Mouse (Mus musculus): ENCODE results near the gene Eogt.

Eogt gene

DNA sequence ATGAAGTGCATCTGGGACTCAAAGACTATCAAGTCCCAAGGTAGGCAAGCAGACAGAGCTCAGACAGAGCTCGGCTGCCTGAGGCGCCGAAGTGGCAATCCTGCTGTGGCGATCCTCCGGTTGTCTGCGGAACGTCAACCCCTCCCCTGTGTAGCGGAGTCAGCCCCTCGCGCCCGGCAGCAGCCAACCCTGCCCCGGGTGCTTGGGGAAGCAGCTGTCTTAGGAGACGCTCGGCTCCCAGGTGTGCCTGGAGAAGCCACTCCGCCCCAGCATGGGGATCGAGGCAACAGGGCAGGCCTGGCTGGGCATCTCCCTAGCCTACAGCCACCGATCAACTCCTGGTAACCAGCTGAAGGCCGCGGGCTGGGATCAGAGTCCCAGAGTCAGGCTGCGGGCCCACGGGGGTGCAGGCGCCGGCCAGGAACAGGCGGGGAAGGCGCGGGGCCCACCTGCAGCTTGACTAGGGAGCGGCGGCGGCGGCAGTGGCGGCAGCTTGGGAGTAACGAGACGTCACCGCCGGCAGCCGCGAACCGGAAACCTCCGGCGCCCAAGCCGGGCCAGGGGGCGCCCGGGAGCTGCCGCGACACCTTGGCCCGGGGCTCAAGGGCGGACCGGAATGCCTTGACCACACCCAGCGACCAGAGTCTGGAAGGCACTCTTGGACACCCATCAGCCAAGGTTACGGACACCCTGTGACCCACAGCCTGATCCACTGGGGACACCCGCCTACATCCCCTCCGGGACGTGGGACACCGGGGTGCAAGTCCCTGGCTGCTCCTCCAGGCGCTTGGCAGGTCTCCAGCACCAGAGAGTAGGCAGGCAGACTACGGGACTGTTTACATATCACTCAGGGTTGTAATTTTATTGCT lies at the start of gene Eogt:
Gene Eogt (minus strand): TSS at position 800 of the 869 bp plus-strand sequence.
- Histone ChIP-seq H3K4me1 (replicated peaks; ENCODE audit: low read depth, low read length) (peaks cover 39% of the 10 kb centered on the region), H3K4me3 (replicated peaks; ENCODE audit: low read length) (peak within 1 kb of the TSS; percentile 89), H3K9me3 (ENCODE audit: low read length) (no peaks in the 10 kb centered on the region), H3K27me3 (ENCODE audit: insufficient read depth, low read length) (peaks cover 7% of the 10 kb centered on the region; the same call in 1 of the 2 replicates), H3K36me3 (ENCODE audit: insufficient read depth, low read length) (peaks cover 7% of the 10 kb centered on the region)
- no peak for TF ChIP-seq POU5F1 (IDR thresholded peaks at IDR 0.05; ENCODE audit: borderline replicate concordance, low read length)
- TF ChIP-seq CTCF (conservative IDR thresholded peaks at IDR 0.05; ENCODE audit: low read length) = no peak
- no peak for TF ChIP-seq NANOG (IDR thresholded peaks at IDR 0.05; ENCODE audit: borderline replicate concordance, low read length)

GRCm38 (mm10) chr6:97179367-97179828 lies 30.4 kb upstream of the Eogt start:
- Histone ChIP-seq H3K9me3 (ENCODE audit: low read length) (no peaks in the 10 kb centered on the region), H3K27me3 (ENCODE audit: insufficient read depth, low read length) (no peaks in the 10 kb centered on the region), H3K36me3 (ENCODE audit: insufficient read depth, low read length) (peaks cover 48% of the 10 kb centered on the region), H3K4me3 (replicated peaks; ENCODE audit: low read length) (peak overlapping the region; percentile 96), H3K4me1 (replicated peaks; ENCODE audit: low read depth, low read length) (peaks cover 31% of the 10 kb centered on the region)
- TF ChIP-seq NANOG (IDR thresholded peaks at IDR 0.05; ENCODE audit: borderline replicate concordance, low read length) (no peak; the same call in 1 of the 2 replicates), POU5F1 (IDR thresholded peaks at IDR 0.05; ENCODE audit: borderline replicate concordance, low read length) (no peak), CTCF (conservative IDR thresholded peaks at IDR 0.05; ENCODE audit: low read length) (no peak)

- H3K4me3 ChIP-seq (replicated peaks; ENCODE audit: low read length) = peak within 1 kb of the TSS; percentile 96
- no peaks in the 10 kb centered on the region for H3K27me3 ChIP-seq (ENCODE audit: insufficient read depth, low read length)
- no peaks in the 10 kb centered on the region for H3K9me3 ChIP-seq (ENCODE audit: low read length)
- H3K4me1 ChIP-seq (replicated peaks; ENCODE audit: low read depth, low read length) = peaks cover 31% of the 10 kb centered on the region
- peaks cover 44% of the 10 kb centered on the region for H3K36me3 ChIP-seq (ENCODE audit: insufficient read depth, low read length)
- TF ChIP-seq CTCF (conservative IDR thresholded peaks at IDR 0.05; ENCODE audit: low read length) = no peak
- no peak for TF ChIP-seq POU5F1 (IDR thresholded peaks at IDR 0.05; ENCODE audit: borderline replicate concordance, low read length)
- no peak for TF ChIP-seq NANOG (IDR thresholded peaks at IDR 0.05; ENCODE audit: borderline replicate concordance, low read length)
Observed at GRCm38 (mm10) chr6:97178491-97179366, 29.7 kb upstream of the Eogt start, which contains the start of gene Tmf1. Gene Tmf1 (minus strand): TSS chr6:97179122.

DNA sequence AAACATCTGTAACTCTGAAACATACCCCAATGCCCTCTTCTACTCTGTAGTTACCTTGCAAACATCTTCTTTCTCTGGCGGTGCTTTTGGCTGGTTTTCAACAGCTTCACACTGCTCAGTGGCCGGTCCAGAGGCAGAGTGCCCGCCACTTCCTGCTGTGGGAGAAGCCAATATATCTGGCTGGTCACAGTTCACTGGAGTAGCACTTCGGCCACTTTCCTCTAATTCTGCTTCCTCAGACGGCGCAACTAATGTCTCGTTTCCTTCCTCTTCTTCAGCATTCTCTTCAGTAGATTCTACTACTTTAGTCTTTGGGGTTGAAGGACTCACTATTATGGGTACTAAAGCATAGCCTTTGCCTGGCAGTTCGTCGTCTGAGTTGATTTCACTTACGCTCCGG lies 26.7 kb upstream of the Eogt start:
- H3K4me1 ChIP-seq (replicated peaks; ENCODE audit: low read depth, low read length) = peaks cover 31% of the 10 kb centered on the region
- TF ChIP-seq CTCF (conservative IDR thresholded peaks at IDR 0.05; ENCODE audit: low read length) (no peak), NANOG (IDR thresholded peaks at IDR 0.05; ENCODE audit: borderline replicate concordance, low read length) (no peak), POU5F1 (IDR thresholded peaks at IDR 0.05; ENCODE audit: borderline replicate concordance, low read length) (no peak)
- H3K36me3 ChIP-seq (ENCODE audit: insufficient read depth, low read length) = peaks cover 46% of the 10 kb centered on the region
- H3K27me3 ChIP-seq (ENCODE audit: insufficient read depth, low read length) = no peaks in the 10 kb centered on the region
- no peaks in the 10 kb centered on the region for H3K9me3 ChIP-seq (ENCODE audit: low read length)
- no peak overlapping the region for H3K4me3 ChIP-seq (replicated peaks; ENCODE audit: low read length)

DNA sequence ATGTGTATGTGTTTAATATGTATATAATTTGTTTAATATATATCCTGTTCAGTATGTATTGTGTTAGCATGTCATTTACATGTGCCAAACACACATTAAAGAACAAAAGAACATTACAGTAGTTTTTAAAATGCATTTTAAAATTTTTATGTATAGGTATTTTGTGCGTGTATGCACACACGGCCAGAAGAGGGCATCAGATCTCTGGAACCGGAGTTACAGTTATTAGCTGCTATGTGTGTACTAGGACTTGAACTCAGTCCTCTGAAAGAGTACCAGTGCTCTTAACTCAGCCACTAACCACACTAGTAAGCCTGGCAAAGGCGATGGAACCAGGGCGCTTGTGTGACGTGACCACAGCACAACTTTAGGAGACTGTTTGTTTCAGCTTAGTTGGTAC lies 1.2 kb upstream of the Eogt start:
- H3K4me3 ChIP-seq (replicated peaks; ENCODE audit: low read length) = no peak overlapping the region
- TF ChIP-seq POU5F1 (IDR thresholded peaks at IDR 0.05; ENCODE audit: borderline replicate concordance, low read length) = no peak
- no peak; the same call in 1 of the 2 replicates for TF ChIP-seq CTCF (conservative IDR thresholded peaks at IDR 0.05; ENCODE audit: low read length)
- TF ChIP-seq NANOG (IDR thresholded peaks at IDR 0.05; ENCODE audit: borderline replicate concordance, low read length) = no peak
- peaks cover 33% of the 10 kb centered on the region for H3K4me1 ChIP-seq (replicated peaks; ENCODE audit: low read depth, low read length)
- no peaks in the 10 kb centered on the region for H3K9me3 ChIP-seq (ENCODE audit: low read length)
- H3K36me3 ChIP-seq (ENCODE audit: insufficient read depth, low read length) = peaks cover 5% of the 10 kb centered on the region; the same call in 1 of the 2 replicates
- peaks cover 7% of the 10 kb centered on the region; the same call in 1 of the 2 replicates for H3K27me3 ChIP-seq (ENCODE audit: insufficient read depth, low read length)

DNA sequence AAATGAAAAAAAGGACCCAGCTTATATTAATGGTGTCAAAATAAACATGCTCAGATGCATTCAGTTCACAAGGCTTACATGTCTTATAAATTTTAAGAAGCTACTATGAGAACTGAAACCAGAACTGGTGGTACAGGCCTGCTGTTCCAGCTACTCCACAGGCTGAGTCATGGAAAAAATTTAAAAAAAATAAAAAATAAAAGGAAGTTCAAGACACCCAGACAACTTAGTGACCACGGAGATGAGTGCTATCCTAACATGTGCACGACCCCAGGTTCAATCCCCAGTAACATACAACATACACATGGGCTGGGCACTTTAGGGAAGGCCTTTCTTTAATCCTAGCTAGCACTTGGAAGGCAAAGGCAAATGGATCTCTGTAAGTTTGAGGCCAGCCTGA lies 739 bp upstream of the Eogt start:
- H3K36me3 ChIP-seq (ENCODE audit: insufficient read depth, low read length) = peaks cover 5% of the 10 kb centered on the region; the same call in 1 of the 2 replicates
- no peaks in the 10 kb centered on the region for H3K9me3 ChIP-seq (ENCODE audit: low read length)
- H3K27me3 ChIP-seq (ENCODE audit: insufficient read depth, low read length) = peaks cover 7% of the 10 kb centered on the region; the same call in 1 of the 2 replicates
- H3K4me1 ChIP-seq (replicated peaks; ENCODE audit: low read depth, low read length) = peaks cover 34% of the 10 kb centered on the region
- H3K4me3 ChIP-seq (replicated peaks; ENCODE audit: low read length) = no peak overlapping the region
- TF ChIP-seq CTCF (conservative IDR thresholded peaks at IDR 0.05; ENCODE audit: low read length) (no peak), NANOG (IDR thresholded peaks at IDR 0.05; ENCODE audit: borderline replicate concordance, low read length) (no peak), POU5F1 (IDR thresholded peaks at IDR 0.05; ENCODE audit: borderline replicate concordance, low read length) (no peak)

DNA sequence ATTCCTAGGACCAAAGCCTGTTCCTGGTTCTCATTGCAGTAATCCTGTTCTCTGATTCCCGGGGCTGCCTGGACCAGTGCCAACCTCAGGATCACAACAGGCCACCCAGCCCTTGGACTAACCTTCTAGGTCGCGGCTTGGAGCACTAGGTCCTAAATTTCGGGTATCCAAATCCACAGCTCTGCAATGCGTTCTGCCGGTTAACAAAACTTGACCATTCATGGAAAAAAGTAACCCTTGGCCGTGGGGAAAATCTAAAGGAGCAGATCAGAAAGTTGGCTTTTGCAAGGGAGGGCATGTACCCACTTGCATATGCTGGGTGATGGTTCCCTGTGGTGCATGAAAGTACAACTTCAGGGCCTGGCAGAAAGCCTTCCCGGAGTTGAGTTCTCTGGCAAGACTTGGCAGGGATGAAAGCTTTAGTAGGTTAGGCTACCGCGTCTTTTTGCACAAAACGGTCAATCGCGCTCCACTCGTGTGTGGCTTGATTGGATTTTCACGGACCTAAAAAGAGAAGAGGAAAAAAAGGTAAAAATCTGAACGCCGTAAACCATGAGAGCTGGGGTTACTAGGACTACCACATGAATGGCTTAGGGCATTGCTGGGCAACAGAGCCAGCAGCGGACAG lies 1.1 kb downstream of the Eogt start:
- Histone ChIP-seq H3K4me1 (replicated peaks; ENCODE audit: low read depth, low read length) (peaks cover 41% of the 10 kb centered on the region), H3K4me3 (replicated peaks; ENCODE audit: low read length) (peak overlapping the region; percentile 89), H3K36me3 (ENCODE audit: insufficient read depth, low read length) (peaks cover 4% of the 10 kb centered on the region; the same call in 1 of the 2 replicates), H3K27me3 (ENCODE audit: insufficient read depth, low read length) (peaks cover 7% of the 10 kb centered on the region; the same call in 1 of the 2 replicates), H3K9me3 (ENCODE audit: low read length) (no peaks in the 10 kb centered on the region)
- no peak for TF ChIP-seq CTCF (conservative IDR thresholded peaks at IDR 0.05; ENCODE audit: low read length)
- TF ChIP-seq POU5F1 (IDR thresholded peaks at IDR 0.05; ENCODE audit: borderline replicate concordance, low read length) = no peak
- no peak for TF ChIP-seq NANOG (IDR thresholded peaks at IDR 0.05; ENCODE audit: borderline replicate concordance, low read length)

All from E14TG2a.4 (cell line).